Mouse (Mus musculus) layer of hippocampus, adult 2 months (tissue): ENCODE measurements around the gene Pianp. TPM values are rescaled to one million over a fixed set of nuclear protein-coding genes. Genes with fewer than 3 reads are reported as not detected.

Experiments
- DNase-seq, 2 experiments: peaks; one replicate each; pipeline ENCODE4 v3.0.0; 2022; ENCODE audit warnings: low spot score in 2 of 2
- H3K27ac ChIP-seq: fragments of 200-600 bp; 2 replicates; pipeline ENCODE4 v1.8.1; 2022
- H3K4me3 ChIP-seq: fragments of 200-600 bp; 2 replicates; pipeline ENCODE4 v1.8.1; 2022; ENCODE audit warnings: mild to moderate bottlenecking
- CTCF ChIP-seq: fragments of 200-600 bp; conservative IDR thresholded peaks from 2 replicates; pipeline ENCODE4 v1.8.1; 2022; ENCODE audit warnings: antibody characterized with exemption, mild to moderate bottlenecking, moderate library complexity
- long read RNA-seq, 2 experiments: library from polyadenylated mRNA; stranded (forward); transcript quantifications; one replicate each; pipeline ENCODE4 v2.0.0; 2021; ENCODE audit warnings: borderline mapping rate in 2 of 2
- total RNA-seq, 2 experiments: library from RNA; stranded (reverse); gene quantifications; 2 replicates each; pipeline ENCODE4 v1.2.3; 2021

Pianp gene
- total RNA-seq = 100 to 1,000 TPM; 163 to 181 TPM
- long read RNA-seq, experiment 1, transcript Pianp-201 (6 exons, 2,250 nt) = major isoform, 100 of 139 reads
- long read RNA-seq, experiment 1, partial matches to known transcripts = 10 of 139 reads
- long read RNA-seq, experiment 1, other reads (novel, unspliced or antisense) = 25 of 139 reads
- long read RNA-seq, experiment 2, transcript Pianp-201 (6 exons, 2,250 nt) = major isoform, 116 of 162 reads
- long read RNA-seq, experiment 2, transcript Pianp-206 (5 exons, 2,396 nt) = minor isoform, 5 of 162 reads
- long read RNA-seq, experiment 2, partial matches to known transcripts = 8 of 162 reads
- long read RNA-seq, experiment 2, other reads (novel, unspliced or antisense) = 33 of 162 reads

- H3K4me3 ChIP-seq = peak within 1 kb of the TSS; percentile 78
- no peak for TF ChIP-seq CTCF
- peak within 1 kb of the TSS; percentile 96 for H3K27ac ChIP-seq
- peak; percentile 74 to 82 for DNase-seq
These were observed at the start of gene Pianp for GRCm38 (mm10) chr6:124996551-124997501. TSS of gene Pianp (plus strand) at chr6:124996694.

GRCm38 (mm10) chr6:124953991-124954715 lies 42.3 kb upstream of the Pianp start:
- no peak for DNase-seq
- Histone ChIP-seq H3K27ac (no peak overlapping the region), H3K4me3 (no peak overlapping the region)
- no peak for TF ChIP-seq CTCF

- Histone ChIP-seq H3K27ac (no peak overlapping the region), H3K4me3 (no peak overlapping the region)
- TF ChIP-seq CTCF = no peak
- DNase-seq = no peak
These were observed 41.3 kb upstream of the Pianp start for GRCm38 (mm10) chr6:124955212-124955611.

- DNase-seq = no peak
- H3K27ac ChIP-seq = no peak overlapping the region
- no peak overlapping the region for H3K4me3 ChIP-seq
- no peak for TF ChIP-seq CTCF
These were observed 38.4 kb upstream of the Pianp start for GRCm38 (mm10) chr6:124958127-124958526.

- no peak for TF ChIP-seq CTCF
- Histone ChIP-seq H3K27ac (no peak overlapping the region), H3K4me3 (no peak overlapping the region)
- DNase-seq = no peak
These were observed 36.5 kb upstream of the Pianp start for GRCm38 (mm10) chr6:124959960-124960359.

GRCm38 (mm10) chr6:124961021-124961420 lies 35.5 kb upstream of the Pianp start:
- H3K27ac ChIP-seq = no peak overlapping the region
- no peak for TF ChIP-seq CTCF
- H3K4me3 ChIP-seq = no peak overlapping the region
- DNase-seq = no peak

GRCm38 (mm10) chr6:124964638-124965037 lies 31.9 kb upstream of the Pianp start:
- peak overlapping the region; percentile 87 for H3K4me3 ChIP-seq
- H3K27ac ChIP-seq = peak overlapping the region; percentile 96
- DNase-seq = no peak
- 0 out of 2 replicates have a peak, but pooled peaks have one; percentile 5 for TF ChIP-seq CTCF

- Histone ChIP-seq H3K27ac (peak within 1 kb of the TSS; percentile 96), H3K4me3 (peak within 1 kb of the TSS; percentile 87)
- DNase-seq = peak; percentile 94 to 97
- TF ChIP-seq CTCF = peak; percentile 24; the same call in 1 of the 2 replicates
These were observed 31.3 kb upstream of the Pianp start, which contains the start of gene Cops7a for GRCm38 (mm10) chr6:124965088-124965719. TSS of gene Cops7a (minus strand) at chr6:124965538.

GRCm38 (mm10) chr6:124965747-124966146 lies 30.7 kb upstream of the Pianp start:
- no peak for TF ChIP-seq CTCF
- H3K4me3 ChIP-seq = peak overlapping the region; percentile 87

GRCm38 (mm10) chr6:124966466-124967118 lies 29.9 kb upstream of the Pianp start:
- Histone ChIP-seq H3K4me3 (peak overlapping the region; percentile 87), H3K27ac (no peak overlapping the region)
- DNase-seq = no peak
- TF ChIP-seq CTCF = peak; percentile 70

More at GRCm38 (mm10) chr6:124965747-124966146, 30.7 kb upstream of the Pianp start:
- no peak for DNase-seq
- H3K27ac ChIP-seq = peak overlapping the region; percentile 96

- TF ChIP-seq CTCF = peak; percentile 82
- DNase-seq = peak in 1 of 2 experiments; percentile 31
- Histone ChIP-seq H3K4me3 (no peak overlapping the region), H3K27ac (no peak overlapping the region)
These were observed 28.7 kb upstream of the Pianp start for GRCm38 (mm10) chr6:124967766-124968165.

GRCm38 (mm10) chr6:124992241-124992640 lies 4.3 kb upstream of the Pianp start:
- peak overlapping the region; percentile 84 for H3K27ac ChIP-seq
- TF ChIP-seq CTCF = no peak
- no peak overlapping the region for H3K4me3 ChIP-seq
- peak; percentile 47 to 48 for DNase-seq
